Mouse (Mus musculus) erythroid progenitor cell, adult 5-6 weeks (primary cell): Measurements from ENCODE around the gene Peli2. TPM values are rescaled to one million over a fixed set of nuclear protein-coding genes. Genes with fewer than 3 reads are reported as not detected.

Experiments
- ATAC-seq: replicated peaks from 2 replicates; pipeline ENCODE4 v1.8.0; 2016; ENCODE audit warnings: moderate number of reproducible peaks, mild to moderate bottlenecking, moderate TSS enrichment, inconsistent platforms; ENCODE audit not compliant: poor library complexity, low FRiP score, severe bottlenecking
- total RNA-seq, 2 experiments: library from RNA; stranded (forward) in 1 of 2; stranded (reverse) in 1 of 2; fragments of 150-400 nt in 1 of 2; fragments of 186-747, 209-891 nt in 1 of 2; gene quantifications; 2 replicates each; pipeline versions ENCODE4 v1.2.3 to v1.2.4; 2015 to 2017; ENCODE audit warnings: low replicate concordance in 2 of 2

The Peli2 gene
- total RNA-seq, 2 experiments from 2014 or later, result 1.1 to 2.5 TPM

DNA sequence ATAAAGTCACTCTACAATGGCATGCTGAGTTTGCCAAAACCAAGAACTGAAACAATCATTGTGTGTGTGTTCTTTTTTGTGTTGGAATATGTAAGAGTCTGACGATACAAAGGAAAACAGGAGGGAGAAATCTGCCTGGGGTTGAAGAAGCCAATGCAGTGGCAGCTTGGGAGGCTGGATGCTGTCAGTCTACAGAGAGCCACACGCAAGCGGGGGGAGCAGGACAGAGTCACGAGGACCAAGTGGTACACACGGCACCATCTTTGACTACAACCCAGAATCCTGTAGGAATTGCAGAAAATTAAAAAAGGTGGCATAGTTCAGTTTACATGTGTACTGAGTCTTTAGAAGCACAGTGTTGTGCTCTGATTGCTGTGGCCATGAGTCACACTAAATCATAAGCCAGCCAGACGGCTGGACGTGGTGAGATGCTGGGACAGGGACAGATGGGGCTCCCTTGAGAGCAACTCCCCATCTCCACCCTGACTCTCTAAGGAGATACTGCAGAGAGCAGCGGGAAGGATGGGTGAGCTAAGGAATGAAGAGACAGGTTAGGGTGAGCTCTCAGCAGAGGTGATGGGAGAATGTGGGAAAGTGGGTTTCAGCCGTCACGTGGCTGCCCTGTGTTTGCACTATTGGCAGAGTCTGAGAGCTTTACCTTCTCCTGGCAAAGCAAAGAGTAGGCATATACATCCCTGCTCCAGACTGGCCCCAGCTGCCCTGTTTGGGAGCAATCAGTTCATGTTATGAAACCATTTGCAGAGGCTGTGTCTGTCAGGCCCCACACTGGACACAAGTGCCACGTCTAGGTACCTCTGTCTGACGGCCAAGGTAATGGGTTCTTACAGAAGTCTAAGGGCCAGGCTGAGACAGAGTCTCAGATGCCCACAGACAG, 87.4 kb downstream of the Peli2 start:
- no peak for ATAC-seq

DNA sequence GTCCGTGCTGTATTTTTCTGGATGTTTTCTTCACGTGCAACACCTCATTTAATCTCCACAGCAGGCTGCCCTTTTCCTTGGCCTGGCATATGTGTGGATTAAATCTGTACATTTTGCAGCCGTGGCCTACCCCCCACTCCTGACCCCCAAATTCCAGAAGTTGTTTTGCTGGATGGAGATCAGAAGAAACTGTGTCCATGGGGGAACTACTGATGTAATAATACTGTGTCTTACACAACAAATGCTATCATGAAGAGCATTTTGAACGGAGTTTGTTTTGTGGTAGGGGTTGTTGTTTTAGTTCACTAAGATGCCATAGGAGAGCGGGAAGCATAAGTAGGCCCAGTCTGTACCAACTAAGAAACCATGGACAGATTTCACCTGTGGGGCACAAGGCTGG, 88.8 kb downstream of the Peli2 start:
- ATAC-seq, result no peak

DNA sequence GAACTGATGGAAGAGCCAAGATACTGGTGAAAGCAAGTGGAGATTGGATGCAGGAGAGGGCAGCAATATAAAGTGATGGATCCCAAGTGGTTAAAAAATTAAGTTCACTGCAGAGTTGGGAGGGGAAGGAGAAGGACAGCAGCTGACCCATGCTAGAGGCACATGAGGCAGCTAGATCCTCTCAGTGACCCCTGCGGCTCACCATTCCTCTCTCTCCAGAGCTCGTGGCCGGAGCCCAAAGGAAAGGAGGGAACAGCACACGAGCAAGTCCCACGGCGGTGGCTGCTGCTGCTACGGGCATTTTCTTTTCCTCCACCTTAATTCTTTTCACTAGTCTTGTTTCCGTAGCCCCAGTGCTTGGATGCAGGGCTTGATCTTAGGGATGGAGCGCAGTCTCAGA, 89.5 kb downstream of the Peli2 start:
- ATAC-seq, result no peak

DNA sequence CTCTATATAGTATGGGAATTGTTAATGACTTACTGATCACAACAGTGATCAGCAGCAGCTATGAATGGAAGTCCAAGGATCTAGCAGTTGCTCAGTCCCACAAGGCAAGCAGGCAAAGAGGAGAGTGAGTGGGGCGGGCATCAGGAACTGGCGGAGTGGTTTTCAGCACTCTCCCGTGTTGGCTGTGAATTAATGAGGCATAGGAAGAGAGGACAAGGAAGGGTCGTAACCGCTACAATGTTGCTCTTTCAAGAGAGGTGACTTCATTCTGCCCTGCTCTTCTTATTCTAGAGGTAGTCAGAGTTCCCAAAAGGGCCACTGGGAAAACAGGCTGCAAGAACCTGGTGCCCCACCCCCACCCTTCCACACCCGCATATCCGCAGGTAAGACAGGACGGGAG, 90.9 kb downstream of the Peli2 start:
- ATAC-seq, result no peak

DNA sequence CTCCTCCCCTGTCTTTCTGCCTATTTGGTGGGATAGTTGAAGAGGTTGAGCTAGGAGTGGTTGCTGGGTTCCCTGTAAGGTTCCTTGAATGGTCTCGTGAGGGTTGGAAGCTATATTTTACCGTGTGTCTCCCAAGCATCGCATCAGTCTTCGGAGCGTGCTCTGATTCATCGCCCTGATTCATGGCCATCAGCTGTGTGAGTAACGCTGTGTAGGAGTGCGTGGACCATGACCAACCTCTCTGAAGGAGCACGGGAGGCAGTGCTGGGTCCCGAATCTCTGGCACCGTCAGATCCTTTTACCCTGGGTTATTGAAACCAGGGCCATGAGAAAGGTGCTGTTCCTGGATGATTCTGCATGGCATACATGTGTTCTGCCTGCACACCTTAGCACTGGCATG, 92.2 kb downstream of the Peli2 start:
- ATAC-seq, result no peak

DNA sequence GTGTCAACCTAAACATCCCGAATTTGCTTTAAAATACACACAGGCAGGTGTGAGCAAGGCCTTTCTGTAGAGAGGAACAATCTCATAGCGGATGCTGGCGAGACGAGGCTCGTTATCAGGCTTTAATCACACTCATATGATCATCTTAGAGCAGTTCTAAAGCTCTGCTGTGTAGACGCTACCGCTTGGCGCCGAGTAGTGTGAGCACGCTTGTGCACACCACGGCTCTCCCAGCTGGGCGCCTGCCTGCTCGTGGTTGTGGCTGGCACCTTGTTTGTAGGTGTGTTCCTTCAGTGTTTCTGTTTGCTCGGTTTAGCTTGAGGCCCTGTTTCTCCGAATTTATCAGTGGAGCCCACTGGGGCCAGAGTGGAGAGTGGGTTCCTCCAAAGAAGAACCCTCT, 93.0 kb downstream of the Peli2 start:
- ATAC-seq, result no peak

DNA sequence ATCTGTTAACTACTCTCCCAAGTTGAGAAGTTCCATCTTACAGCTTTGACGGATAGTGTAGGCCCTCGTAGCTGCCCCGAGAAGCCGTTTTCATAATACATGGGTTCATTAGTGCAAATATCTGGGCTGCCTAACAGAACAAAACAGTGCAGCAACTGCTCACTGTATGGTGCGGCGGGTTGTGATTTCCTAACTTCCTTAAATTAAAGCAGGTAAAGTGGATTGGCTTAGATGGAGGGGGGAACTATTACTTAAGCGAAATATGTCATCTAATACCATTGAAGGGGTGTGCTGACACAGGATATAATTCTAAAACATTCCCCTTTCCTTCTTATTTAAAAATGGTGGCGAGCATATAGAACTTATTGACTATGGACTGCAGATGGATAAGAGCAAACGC, 101.4 kb downstream of the Peli2 start:
- ATAC-seq, result no peak

DNA sequence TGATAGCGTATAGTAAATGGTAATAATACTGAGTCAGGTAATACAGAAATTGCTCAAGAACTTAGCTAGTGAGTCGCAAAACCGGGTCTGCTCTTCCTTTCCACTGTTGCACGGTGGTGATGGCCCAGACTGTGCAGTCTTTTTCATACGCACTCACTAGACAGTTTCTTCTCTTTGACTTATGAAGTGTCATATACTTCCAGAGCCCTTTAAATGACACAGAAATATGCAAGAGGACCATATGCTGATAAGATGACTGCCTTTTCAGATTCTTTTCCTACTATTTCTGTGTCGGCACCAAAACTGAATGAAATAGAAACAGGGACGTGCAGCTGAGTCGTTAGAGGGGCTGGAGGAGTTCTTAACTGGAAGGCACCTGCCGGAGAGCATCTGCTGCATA, 102.1 kb downstream of the Peli2 start:
- ATAC-seq, result no peak

DNA sequence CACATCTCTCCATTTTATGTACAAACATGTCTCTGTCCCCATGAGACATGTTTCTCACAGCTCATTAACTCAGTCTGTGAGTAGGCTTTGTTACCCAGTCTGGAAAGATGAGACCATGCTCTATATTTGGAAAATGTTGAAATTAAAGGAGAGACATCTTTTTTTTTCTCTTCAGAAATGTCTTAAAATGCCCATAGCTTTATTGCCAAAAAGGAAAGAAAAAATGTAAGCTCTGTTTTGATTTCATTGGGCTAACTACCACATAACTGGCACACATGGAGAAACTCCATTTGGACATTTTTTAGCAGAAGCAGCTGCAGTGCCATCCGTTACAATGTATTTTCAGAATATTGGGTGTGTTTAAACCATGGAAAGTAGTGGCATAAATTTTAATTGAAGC, 103.6 kb downstream of the Peli2 start:
- ATAC-seq, result no peak

DNA sequence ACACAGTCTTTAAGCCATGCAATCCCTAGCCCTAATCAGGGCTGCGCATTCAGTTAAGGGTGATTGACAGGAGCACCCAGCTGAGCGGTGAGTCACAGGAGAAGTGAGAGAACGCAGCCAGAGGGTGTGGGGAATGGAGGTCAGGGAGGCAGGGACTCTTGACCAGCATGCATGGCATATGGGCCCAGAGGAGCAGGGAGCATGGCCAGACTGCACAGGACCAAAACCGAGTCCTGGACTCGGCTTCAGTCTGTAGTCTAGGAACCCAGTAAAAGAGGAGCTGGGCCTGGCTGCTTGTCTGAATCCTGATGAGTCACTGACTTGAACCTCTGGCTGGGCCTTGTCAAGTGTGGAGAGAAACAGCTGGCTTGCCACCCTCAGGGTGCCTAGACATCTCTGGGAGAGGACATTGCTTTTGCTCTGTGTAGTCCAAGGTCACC, 104.3 kb downstream of the Peli2 start:
- no peak for ATAC-seq

DNA sequence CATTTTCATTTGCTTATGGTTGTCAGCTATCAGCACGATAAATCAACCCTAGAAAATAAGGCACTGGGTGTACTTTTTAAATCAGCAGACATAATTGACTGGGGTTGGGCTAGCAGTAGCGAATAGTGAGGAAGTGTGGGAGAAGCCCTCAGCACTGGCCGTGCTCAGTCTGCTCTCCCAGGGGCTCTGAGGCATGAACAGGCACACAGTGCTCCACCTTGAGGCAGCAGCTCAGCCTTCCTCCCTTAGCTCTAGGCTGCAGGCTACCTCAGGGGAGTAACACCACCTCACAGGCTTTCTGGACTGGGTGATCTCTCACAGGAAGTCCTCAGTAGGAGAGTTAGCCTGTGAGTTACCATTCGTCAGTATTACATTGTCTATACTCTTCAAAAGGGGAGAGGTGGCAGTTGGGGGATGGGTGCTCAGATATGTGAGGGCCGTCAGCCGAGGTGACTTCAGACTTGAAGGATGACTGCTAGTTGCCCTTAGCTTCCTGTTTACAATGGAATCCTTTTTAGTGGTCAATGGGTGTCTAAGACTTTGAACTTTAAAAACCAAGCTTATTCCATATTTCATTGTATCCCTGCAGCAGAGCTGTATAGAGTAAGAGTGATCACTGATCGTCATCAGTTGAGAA, 105.3 kb downstream of the Peli2 start:
- no peak for ATAC-seq

DNA sequence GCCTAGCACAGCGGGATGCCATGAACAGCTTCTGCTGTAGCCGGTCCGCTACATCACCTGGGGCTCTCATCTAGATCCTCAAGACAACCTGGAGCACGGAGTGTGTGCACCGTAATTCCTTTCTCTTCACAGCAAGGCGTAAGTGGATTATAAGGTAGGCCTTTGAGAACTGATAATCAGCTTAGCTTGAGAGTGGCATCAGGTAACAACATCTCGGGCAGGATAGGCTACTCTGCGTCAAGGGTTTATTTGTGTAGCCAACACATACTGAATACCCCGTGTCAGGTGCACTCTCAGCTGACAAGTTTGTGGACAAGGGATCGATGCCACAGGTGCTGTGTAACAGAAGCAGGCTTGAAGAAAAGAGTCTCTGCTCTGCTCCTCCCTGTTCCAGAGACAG, 106.1 kb downstream of the Peli2 start:
- no peak for ATAC-seq

DNA sequence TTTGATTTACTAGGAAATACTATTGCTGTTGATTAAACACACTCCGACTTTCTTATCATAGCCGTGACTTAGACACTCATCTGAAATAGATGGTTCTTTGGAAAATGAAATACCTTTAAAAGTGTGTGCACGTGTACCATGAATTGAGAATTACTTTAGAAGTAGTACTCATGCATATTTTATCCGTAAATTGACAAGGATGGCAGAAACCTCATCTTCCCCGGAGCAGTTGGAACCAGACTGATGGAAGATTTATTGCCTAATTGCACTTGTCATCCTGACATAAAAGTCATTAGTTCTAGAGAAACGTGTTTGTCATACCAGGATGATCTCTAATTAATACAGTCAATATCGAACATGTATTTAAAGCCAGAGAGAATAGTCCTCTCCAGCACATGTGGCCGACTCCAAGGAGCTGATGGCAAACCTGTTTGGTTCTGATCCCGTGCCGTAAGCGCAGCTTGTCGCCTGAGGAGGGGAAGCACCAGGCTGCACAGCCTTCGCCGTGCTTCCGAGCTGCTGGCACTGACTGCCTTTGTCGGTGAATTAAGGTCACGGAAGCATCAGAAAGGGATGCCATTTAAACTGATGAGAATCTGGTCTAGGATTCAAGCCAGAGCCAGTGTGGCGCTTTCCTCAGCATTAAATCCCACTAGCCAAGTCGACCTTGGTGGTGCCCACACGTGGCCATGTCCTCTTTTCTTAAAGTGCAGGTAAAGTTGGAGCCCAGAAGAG, 114.3 kb downstream of the Peli2 start:
- ATAC-seq, result no peak

DNA sequence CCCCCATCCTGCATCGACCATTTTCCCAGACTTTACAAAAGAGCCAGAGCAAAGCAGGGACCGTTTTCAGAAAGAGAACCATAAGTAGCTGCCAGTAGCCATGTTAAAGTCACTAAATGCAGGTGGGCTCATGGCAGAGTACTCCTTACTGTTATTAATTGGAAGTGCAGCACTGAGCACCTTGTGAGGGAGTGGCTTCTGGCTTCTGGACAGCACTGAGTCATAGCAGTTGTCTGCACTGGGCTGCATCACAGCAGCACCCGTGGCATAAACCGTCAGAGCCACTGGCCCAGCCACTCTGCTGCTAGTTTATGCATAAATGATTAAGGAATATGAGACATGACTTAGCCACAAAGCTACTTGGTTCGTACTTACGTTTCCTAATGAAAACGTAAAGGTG, 120.7 kb downstream of the Peli2 start:
- no peak for ATAC-seq

DNA sequence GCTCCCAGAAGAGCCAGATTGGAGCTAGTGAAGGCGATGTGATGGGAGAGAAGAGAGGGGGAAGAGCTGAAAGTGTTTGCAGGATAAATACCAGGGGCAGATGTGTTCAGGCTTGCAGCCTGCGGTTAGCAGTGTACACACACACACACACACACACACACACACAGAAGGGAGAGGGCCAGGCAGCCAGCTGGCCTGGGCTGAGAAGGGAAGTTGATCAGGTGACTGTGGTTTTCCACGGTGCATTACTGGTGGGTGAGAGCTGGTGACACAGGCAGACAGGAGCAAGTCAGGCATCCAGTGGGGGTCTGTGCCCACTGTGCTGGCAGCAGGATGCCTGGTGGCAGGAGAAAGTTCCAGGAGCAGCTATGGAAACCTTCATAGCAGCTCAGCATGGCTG, 125.6 kb downstream of the Peli2 start:
- ATAC-seq, result no peak

DNA sequence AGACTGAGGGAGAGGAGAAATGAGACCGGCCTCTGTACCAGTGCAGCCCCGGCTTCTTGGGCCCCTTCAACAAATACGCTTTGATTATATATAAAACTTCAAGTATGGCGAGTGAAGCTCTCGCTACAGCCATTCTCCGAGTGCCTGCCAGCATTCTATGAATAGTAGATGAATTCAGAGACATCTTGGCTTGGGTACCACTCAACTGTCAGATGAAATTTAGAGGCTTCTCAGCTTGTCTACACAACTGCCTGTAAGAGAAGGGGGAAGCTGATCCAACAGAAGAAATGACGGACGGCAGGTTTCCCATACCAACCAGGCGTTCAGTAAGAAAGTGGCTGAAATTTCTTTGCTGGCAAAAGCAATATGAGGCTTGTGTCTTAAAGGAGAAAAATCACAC, 126.3 kb downstream of the Peli2 start:
- no peak for ATAC-seq

DNA sequence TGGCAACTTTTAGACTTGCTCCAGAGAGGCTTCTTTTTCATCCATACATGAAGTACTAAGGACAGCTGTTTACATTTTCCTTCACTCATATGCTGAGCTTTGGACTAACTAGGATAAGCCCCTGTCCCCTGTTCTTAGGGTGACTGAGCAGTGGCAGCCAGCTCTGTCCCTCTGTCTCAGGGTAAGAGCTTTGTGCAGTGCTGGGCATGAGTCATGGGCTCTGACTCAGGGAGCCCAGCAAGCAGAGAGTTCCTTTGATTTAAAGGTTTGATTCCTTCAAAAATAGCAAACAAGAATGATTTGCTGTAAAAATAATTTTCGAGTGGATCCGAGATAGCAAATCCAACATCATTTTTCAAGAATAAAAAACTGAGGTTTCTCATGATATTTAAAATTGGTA, 128.8 kb downstream of the Peli2 start:
- no peak for ATAC-seq

DNA sequence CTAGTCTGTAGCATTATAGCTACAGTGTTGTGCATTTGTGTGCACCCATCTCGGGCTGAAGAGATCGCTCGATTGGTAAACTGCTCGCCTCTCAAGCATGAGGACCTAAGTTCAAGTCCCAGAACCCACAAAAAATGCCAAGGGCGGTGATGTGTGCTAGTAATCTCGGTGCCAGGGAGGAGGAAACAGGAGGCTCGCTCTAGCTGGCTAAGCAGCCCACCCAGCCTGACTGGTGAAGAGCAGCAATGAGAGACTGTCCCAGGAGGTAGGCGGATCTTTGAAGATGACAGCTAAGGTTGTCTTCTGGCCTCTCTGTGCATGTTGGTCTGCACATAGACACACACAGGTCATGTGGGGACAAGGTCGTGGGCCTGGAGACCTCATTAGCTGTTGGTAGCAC, 129.3 kb downstream of the Peli2 start:
- ATAC-seq, result no peak

DNA sequence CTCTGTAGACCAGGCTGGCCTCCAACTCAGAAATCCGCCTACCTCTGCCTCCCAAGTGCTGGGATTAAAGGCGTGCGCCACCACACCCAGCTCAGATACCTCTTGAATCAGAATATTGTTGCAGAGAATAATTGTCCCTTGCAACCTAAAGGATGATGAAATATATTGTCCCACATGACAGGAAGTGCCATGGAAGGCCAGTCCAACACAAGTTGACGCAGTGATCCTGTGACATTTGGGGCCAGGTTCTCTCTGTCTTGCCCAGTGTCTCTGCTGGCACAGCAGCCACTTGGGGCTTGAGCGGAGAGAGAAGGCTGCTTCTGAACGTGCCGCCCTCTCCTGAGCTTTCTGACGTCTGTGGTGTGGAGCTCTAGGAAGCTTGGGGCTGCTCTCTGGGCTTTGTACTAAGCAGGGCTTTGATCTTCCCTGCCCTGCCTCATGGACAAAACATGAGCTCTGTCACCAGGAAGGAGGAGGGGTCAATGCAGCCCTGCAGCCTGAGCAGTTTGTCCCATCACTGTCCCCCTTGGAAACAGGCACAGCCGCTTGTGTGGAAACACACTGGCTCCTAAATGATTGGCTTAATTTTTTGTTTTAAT, 130.9 kb downstream of the Peli2 start:
- no peak for ATAC-seq

DNA sequence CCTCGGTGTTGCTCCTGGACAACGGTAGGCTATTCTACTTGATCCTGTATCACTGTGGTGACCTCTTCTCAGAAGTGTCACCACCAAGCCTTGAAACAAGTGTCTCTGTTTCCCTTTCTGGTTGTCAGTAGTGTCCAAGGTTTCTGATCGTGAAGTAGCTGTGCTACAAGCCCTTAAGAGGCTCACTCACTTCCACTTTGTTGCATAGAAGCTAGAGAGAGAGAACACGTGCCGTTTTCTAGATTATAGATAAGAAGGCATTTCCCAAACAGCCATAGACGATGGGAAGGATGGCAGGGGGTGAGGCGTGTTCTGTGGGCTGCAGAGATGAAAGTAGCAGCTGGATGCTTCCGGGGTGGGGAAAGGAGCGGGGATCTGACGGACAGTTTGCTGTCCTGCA, 132.6 kb downstream of the Peli2 start:
- ATAC-seq, result no peak
